Mouse (Mus musculus) right cerebral cortex, postnatal 14 days (tissue): ENCODE measurements around the gene Wdr76.
"Not testable (repeated sequence)": the region's sequence is repeated elsewhere in the genome, so short reads cannot be mapped to it uniquely, and the experiment has no call there.

Source experiments
- DNase-seq: peaks from one replicate; pipeline ENCODE4 v3.0.0; 2022

Gene Wdr76

GRCm38 (mm10) chr2:121522006-121522405 is 15.5 kb downstream of the Wdr76 start:
- DNase-seq, result peak; percentile 32

DNA sequence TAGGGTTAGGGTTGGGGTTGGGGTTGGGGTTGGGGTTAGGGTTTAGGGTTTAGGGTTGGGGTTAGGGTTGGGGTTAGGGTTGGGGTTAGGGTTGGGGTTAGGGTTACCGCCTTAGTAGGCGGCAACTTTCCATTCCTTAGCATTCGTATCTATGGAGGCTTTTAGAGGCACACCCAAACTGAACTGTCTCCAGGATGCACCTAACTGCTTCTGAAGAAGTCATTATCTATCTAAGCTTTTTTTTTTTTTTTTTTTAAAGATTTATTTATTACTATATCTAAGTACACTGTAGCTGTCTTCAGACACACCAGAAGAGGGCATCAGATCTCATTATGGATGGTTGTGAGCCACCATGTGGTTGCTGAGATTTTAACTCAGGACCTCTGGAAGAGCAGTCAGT is 16.3 kb downstream of the Wdr76 start:
- not testable (repeated sequence) for DNase-seq

DNA sequence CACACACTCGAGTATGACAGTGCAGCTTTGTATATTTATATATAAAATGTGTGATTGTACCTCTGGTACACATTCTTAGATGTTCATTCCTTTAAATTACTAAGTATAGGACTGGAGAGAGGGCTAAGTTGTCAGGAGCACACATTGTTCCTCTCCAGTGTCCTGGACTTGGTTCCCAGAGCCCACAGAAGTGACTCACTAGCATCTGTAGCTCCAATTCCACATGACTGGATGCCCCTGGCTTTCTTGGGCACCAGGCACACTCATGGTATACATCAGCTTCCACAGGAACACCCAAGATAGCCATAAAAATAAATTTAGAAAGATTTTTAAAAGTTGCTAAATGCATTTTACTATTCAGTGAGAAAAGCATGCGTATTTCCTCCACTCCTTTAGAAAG is 18.5 kb downstream of the Wdr76 start:
- DNase-seq, result no peak

- DNase-seq, result no peak
These were observed 38.3 kb downstream of the Wdr76 start for GRCm38 (mm10) chr2:121544829-121545228.

DNA sequence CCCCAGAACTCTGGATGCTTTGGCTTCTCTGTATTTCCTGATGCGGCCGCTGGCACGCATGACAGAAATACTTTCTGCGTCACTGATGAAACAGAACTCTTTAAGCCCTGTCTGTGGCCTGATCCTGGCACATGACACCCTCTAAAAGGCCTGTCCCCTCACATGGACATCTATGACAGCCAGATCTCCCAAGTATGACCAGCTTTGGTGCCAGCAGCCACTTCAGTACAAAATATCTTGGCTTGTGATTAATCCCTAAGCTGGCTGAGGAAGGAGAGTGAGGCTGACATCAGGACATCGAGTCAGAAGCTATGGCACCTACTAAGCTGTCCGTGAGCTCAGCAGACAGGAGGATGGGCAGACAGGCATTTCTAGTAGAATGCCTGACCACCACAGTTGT is 43.1 kb downstream of the Wdr76 start:
- DNase-seq, result no peak

DNA sequence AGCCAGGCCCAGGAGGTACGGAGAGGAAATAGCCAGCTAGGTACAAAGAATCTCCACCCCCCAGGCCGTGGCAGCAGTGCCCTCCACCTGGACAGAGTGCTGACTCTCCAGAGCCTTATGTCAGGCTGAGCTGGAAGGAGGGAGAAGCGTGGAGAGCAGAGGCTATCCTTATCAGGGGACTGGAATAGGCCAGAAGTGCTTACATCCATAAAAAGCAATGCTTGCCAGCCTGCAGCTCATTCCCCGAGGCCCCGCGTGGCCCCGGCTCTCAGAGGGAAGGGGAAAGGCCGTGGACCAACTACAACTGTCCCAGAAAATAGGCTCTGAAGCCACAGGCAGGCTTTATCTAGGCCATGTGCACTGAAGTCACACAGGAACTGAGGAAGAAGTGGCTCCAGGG is 44.7 kb downstream of the Wdr76 start:
- DNase-seq, result no peak

DNA sequence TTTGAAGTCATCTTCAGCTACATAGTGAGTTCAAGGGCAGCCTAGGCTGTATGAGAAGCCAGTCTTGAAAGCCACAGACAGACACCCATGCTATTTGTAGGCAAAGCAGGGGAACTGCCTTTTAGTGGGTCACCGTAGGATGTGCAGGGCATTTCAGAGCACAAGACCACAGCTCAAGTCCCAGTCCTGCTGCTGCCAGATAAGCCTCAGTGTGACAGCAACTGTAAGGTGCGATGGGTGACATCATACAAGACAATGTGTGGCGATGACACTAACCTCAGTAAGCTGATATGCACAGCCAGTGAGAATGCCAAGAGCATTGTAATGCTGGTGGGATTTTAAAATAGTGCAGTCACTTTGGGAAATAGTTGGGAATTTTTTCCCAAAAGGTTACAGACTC is 56.6 kb downstream of the Wdr76 start:
- no peak for DNase-seq

- no peak for DNase-seq
These were observed 59.4 kb downstream of the Wdr76 start for GRCm38 (mm10) chr2:121565911-121566310.

DNA sequence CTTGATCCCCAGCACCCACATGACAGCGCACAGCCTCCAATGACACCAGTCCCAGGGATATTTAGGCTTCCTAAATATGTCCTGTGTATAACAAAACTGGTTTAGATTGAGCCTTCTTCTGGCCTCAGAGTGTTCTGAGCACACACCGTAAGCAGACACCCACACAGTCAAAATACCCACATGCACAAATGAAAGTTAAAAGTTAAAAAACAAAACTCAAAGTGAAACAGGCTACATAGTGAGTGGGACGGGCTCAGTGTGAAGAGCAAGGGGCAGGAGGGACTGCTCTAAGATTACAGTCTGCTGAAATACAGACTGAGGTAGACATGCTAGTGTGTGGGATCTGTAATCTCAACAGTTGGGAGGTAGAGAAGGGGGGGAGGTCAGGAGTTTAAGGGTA is 63.5 kb downstream of the Wdr76 start:
- DNase-seq, result no peak

DNA sequence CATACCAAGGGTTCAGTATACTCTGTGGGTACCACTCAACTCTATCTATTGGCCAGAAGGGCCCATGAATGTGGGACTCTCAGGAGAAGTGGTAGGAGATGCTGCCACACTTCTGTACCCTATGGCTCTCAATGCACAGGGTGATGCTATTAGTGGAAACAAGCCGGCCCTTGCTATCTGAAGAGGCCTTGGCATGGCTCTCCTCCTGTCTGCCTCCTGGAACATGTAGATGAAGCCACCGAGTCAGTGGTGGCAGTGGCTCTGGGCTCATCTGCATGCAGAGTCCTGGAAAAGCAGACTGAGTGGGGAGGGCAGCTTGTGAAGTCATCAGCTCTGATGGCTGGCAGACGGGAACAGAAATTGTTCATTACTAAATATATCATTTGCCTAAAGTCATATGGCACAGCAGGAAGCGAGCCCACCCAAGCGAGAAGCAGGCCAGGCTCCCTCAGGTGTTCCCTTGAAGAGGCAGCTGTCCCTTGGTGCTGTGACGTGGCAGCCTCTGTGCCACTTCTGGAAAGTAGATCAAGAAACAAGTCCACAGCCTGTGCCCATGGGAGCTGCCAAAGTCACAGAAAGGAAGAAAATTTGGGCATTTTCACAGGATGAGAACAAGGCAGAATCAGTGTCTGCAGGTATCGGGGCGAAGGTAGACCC is 64.6 kb downstream of the Wdr76 start:
- no peak for DNase-seq

DNA sequence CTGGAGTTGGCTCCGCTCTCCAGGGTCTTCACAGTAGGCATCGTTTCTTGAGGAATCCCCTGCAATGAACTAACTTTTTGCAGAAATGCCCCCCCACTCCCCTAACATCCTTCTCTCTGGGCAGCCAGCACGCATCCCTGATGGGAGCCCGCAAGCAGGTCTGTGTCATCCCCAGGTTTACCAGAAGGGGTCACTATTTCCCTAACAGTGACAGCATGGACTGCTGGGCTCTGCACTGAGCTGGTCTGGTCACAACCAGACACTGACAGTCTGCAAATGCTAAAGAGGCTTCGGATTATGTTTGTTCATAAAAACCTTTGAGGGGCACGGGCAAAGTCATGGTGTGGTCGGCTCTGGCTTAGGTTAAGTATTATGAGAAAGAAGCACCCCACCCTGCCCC is 65.3 kb downstream of the Wdr76 start:
- DNase-seq, result peak; percentile 81

- DNase-seq, result no peak
These were observed 67.6 kb downstream of the Wdr76 start for GRCm38 (mm10) chr2:121574066-121574630.

GRCm38 (mm10) chr2:121575741-121576201 is 69.2 kb downstream of the Wdr76 start:
- DNase-seq, result no peak

DNA sequence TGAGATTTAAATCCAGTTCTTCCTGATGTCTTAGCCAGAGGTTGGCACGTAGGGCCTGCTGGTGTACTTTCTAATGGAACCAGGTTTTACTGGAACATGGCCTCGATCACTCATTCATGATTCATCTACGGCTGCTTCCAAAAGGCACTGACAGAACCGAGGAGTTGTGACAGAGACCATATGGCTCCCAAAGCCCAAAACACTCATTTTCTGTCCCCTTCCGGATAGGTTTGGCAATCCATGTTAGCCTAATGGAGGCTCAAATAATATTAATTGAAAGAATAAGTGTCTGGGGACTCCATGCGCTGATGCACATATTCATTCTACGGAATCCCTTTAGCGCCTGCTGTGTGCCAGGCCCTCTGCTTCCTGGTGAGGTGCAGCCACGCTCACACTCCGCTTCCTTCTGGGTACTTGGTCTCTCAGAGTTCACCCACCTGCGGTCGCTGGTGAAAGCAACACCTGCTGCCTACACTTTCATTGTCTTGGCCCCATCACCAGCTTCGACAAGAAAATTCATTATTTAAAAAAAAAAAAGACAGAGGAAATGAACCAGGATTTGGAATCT is 76.4 kb downstream of the Wdr76 start:
- no peak for DNase-seq

DNA sequence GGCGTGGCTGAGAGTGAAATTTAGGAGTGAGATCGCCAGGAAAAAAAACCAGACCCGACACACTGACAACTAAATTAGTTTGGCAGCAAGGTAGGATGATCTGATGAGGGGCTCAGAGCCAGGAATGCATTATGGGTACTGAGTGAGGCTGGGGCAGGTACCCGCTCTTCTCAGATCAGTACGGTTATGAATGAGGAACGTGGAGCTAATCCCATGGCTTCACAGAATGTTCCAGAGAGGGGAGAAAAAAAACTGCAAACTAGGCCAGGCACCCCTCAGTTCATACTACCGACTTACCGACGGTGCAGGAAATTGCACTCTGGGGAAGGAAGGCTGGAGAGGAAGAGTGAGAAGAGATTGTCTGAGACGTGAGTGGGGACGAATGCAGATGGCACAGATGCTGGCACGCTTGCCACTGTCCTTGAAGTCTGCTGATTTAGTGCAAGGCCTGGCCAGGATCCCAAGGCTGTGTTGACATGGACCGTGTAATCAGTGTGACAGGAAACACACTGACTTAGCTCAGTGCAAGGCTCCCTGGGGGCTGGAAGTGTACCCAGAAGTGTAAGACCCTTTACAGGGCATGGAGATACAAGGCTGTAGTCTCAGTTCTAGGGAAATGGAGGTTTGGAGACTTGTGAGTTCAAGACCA is 77.1 kb downstream of the Wdr76 start:
- DNase-seq, result no peak

GRCm38 (mm10) chr2:121584705-121585104 is 78.2 kb downstream of the Wdr76 start:
- DNase-seq, result no peak

DNA sequence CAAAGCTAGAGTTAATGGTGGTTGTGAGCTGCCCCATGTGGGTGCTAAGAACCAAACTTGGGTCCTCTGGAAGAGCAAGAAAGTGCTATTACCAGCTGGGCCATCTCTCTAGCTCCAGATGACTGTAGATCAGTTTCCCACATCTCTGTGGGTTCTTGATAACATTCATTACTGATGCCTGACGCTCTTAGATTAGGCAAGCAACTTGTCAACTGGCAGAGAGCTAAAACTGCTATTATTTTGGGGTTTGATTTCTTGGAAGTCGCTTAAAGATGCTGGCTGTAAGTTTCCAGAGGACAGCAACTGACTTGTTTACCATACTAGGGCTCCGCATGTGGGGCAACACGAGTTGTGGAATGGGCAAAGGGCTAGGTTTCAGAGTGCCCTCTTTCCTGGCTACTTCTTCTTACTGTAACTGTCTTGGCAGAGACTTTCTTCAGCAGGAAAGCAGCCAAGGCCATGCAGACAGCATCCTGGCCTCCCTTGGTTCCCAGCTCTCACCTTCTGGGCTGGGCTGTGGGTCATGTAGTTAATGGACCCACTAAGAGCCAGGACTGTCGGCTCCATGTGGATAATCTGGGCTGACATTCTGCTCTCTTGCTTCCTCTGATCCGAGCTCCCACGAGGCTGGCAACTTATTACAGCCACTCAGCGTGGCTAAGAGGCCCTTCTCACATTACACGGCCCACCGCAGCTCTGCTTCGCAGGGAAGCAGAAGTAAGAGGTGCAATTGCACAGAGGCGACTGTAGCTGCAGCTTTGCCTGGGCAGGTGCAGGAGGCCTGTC is 81.2 kb downstream of the Wdr76 start:
- DNase-seq, result no peak

GRCm38 (mm10) chr2:121588309-121588694 is 81.8 kb downstream of the Wdr76 start:
- no peak for DNase-seq

- DNase-seq, result no peak
These were observed 87.6 kb downstream of the Wdr76 start for GRCm38 (mm10) chr2:121594131-121594530.
